Mouse (Mus musculus) adrenal gland, postnatal 36 days (tissue): ENCODE measurements at regions not wholly inside any gene's neighbourhood (a gene's known extent, or its start where the extent isn't known, plus 50 kb on each side); places are given as distances from the start of the nearest gene placed in this dataset.

Source experiments
- DNase-seq, 2 experiments: peaks; one replicate each; pipeline ENCODE4 v3.0.0; 2021; ENCODE audit warnings: mixed read lengths in 1 of 2

GRCm38 (mm10) chr7:88954978-88955377, 449.0 kb downstream of the Tmem135 start:
- no peak for DNase-seq

DNA sequence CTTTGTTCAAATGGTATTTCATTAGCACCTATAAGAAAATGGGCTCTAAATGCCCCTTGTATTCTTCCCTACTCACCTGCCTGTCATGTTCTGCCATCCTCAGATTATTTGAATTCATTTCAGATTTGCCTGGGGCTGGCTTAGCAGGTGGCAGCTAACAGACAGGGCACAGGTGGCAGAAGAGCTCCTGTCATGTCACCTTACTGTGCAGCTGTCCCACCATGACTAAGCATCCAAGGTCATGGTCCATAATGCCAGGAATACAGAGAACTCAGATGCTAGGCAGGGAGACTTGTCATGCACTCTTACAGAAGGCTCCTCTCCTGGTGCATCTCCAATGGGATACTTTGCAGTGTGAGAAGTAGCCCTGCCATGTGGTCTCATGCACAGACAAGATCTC, 458.7 kb downstream of the Tmem135 start:
- DNase-seq = no peak

GRCm38 (mm10) chr7:88944936-88945335, 459.1 kb downstream of the Tmem135 start:
- DNase-seq = no peak

- no peak for DNase-seq
Observed at GRCm38 (mm10) chr7:88941246-88941910, 462.6 kb downstream of the Tmem135 start.

GRCm38 (mm10) chr7:88940196-88940595, 463.8 kb downstream of the Tmem135 start:
- DNase-seq = no peak

DNA sequence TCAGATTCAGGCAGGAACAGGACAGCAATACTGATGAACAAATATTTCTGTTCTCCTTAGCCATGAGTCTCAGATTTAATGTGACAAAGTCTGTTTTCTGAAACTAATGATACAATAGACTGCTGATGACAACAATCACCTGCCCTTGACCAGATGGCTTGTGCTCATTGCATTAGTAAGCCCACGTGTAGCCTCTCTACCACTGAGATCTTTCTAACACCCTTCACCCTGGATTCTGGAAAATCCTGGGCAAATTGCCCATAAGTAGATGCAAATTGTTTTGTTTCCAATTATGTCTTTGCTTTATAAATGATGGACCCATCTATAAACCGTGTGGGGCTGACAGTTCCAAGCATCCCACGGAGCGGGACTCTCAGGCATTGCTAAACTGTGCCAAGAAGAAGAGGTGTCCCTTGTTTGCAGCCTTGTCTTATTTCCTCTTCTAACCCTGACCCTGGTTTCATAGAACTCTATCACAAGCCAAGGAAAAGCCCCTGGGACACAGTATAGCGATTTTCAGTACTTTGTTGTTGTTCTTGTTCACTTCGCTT, 475.7 kb downstream of the Tmem135 start:
- DNase-seq = no peak
